Mouse (Mus musculus): Measurements from ENCODE around the gene Ghdc. TPM values are rescaled to one million over a fixed set of nuclear protein-coding genes. Genes with fewer than 3 reads are reported as not detected.

Gene Ghdc
- polyA plus RNA-seq, 1 experiment from 2014 or later: 11.6 TPM

DNA sequence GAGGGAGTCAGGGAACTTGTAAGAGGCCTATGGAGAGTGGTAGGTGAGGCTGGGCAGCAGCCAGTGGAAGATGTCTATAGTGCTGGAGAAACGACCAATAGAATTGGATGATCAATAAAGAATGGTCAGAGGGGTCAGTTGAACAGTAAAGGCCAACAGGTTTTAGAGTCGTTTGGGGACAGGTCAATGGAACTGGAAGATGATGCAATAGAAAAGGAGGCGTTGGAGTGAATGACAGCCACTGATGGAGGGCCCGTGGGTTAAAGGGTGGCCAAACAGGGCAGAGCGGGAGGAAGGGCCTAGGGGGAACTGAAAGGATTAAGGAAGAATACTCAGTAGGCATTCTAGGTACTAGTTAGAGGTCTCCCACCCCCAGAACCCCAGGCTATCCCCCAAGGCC, 23.6 kb downstream of the Ghdc start:
- 59% methylated on average over 4 of the region's 5 CpGs for WGBS (ENCODE audit: missing documents)
- H3K27ac ChIP-seq: no peak overlapping the region
- no peaks in the 10 kb centered on the region for H3K36me3 ChIP-seq (ENCODE audit: inconsistent target)

DNA sequence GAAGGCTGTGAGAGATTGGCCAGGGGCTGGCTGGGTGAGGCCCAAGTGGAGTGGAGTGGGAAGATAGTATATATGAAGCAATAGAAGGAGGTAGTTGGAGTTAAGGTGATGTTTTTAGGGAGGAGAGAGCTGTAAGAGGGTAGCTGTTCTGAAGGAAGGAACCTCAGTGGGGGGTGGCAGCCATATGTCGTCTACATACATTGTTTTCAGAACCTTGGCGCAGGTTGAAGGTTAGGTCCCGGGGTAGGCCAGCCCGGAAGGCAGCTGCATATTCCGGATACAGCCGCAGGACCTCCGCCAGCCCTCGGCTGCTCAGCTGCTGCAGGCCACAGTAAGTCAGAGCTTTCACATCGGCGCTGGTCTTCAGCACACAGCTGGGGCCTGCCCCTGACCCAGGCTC, 24.2 kb downstream of the Ghdc start:
- no peak overlapping the region for H3K27ac ChIP-seq
- no peak overlapping the region for H3K4me3 ChIP-seq (ENCODE audit: inconsistent target)
- no peaks in the 10 kb centered on the region for H3K36me3 ChIP-seq (ENCODE audit: inconsistent target)
- WGBS (ENCODE audit: missing documents): 93% methylated on average over 6 of the region's 10 CpGs
- no peaks in the 10 kb centered on the region for H3K79me2 ChIP-seq (ENCODE audit: inconsistent target)

More for the DNA sequence above, 23.6 kb downstream of the Ghdc start:
- no peak overlapping the region for H3K4me3 ChIP-seq (ENCODE audit: inconsistent target)
- H3K79me2 ChIP-seq (ENCODE audit: inconsistent target): no peaks in the 10 kb centered on the region

DNA sequence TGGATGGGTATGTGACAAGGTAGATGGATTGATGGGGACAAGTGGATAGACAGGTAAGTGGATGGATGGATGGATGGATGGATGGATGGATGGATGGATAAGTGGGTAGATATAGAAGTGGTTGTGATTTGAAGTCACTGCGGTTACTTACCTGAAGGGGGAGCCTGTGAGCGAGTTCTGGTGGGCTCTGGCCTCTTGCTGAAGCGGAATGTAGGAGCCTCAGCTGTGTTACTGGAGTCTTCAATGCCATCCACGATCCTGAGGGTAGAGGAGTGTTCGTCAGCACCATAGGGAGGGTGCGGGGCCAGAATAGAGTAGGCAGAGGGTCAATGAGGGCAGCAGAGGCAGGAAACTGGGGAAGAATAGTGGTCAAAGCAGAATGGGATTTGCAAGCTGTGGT, 25.7 kb downstream of the Ghdc start:
- H3K79me2 ChIP-seq (ENCODE audit: inconsistent target): no peaks in the 10 kb centered on the region
- no peak overlapping the region for H3K27ac ChIP-seq
- H3K4me3 ChIP-seq (ENCODE audit: inconsistent target): no peak overlapping the region
- WGBS (ENCODE audit: missing documents): 27% methylated on average over 6 of the region's 6 CpGs
- H3K36me3 ChIP-seq (ENCODE audit: inconsistent target): no peaks in the 10 kb centered on the region

DNA sequence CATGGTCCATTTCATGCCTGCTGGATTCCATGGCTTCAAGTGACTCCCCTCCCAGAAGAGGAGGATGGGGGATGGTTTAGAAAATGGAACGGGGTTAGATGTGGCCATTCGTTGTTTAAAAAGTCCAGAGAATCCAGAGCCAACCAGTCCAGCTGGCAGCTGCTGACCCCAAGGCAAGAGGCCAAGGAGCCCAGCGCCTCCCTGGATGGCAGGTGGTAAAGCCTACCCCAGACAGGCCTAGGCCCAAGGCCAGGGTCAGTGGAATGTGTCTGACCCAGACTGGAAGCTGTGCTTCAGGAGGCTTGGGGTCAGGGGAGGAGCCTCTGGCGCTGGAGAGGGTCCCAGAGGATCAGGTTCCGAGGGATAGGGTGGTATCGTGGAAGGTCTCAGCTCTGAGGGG, 29.4 kb downstream of the Ghdc start:
- no peaks in the 10 kb centered on the region for H3K36me3 ChIP-seq (ENCODE audit: inconsistent target)
- H3K79me2 ChIP-seq (ENCODE audit: inconsistent target): peaks cover 17% of the 10 kb centered on the region
- no peak overlapping the region for H3K4me3 ChIP-seq (ENCODE audit: inconsistent target)
- no peak overlapping the region for H3K27ac ChIP-seq
- WGBS (ENCODE audit: missing documents): 98% methylated on average over 6 of the region's 6 CpGs

DNA sequence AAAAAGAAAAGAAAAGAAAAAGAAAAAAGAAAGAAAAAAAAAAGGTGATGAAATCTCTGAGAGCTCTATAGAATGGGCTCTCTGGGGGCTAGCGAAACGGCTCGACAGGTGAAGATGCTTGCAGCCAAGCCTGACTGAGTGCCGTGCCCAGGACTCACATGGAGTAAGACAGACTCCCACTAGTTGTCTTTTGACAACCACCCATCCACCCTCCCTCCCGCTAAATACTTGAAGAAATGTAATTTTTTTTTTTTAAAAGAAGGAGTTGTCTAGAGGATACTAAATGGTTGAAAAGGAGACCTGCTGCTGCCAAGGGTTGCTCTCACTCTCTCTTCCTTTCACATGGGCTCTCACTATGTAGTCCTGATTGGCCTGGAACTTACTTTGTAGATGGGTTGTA, 32.0 kb downstream of the Ghdc start:
- 32% methylated on average over 5 of the region's 5 CpGs for WGBS (ENCODE audit: missing documents)
- peak overlapping the region; percentile 34 for H3K4me3 ChIP-seq (ENCODE audit: inconsistent target)
- H3K27ac ChIP-seq: 0 out of 2 replicates have a peak overlapping the region, but pooled peaks have one; percentile 35

DNA sequence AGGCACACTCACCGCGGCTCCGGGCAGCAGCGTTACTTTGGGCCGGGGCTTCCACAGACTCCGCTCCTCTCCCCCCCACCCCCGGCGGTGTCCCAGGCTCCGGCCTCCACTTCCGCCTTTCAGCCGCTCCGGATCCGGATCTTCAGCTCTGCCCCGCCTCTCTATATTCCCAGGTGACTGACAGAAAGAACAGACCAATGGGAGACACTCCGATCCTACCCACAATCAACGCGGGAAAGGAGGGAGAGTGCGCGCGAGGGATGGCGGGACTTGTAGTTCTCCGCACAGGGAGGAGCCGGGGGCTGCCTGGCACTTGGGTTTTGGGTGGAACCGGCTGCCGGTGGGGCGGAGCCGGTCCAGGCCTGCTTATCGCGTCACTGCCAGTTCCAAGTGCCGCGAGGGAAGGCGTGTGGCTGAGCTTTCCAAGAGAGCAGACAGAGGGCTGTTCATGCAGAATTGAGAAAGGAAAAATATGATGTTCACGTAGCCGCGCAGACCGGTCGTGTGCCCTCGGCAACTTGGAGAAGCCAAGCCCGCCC, 32.6 kb downstream of the Ghdc start, which contains the start of gene Rab5c:
Rab5c (minus strand) TSS at position 150 of the 539 bp plus-strand sequence.
- peaks cover 49% of the 10 kb centered on the region for H3K79me2 ChIP-seq (ENCODE audit: inconsistent target)
- H3K27ac ChIP-seq: peak within 1 kb of the TSS; percentile 99
- H3K4me3 ChIP-seq (ENCODE audit: inconsistent target): peak within 1 kb of the TSS; percentile 100
- H3K36me3 ChIP-seq (ENCODE audit: inconsistent target): no peaks in the 10 kb centered on the region
- WGBS (ENCODE audit: missing documents): 2% methylated on average over 37 of the region's 39 CpGs

More for the DNA sequence above, 32.0 kb downstream of the Ghdc start:
- Histone ChIP-seq H3K79me2 (ENCODE audit: inconsistent target) (peaks cover 43% of the 10 kb centered on the region), H3K36me3 (ENCODE audit: inconsistent target) (no peaks in the 10 kb centered on the region)

DNA sequence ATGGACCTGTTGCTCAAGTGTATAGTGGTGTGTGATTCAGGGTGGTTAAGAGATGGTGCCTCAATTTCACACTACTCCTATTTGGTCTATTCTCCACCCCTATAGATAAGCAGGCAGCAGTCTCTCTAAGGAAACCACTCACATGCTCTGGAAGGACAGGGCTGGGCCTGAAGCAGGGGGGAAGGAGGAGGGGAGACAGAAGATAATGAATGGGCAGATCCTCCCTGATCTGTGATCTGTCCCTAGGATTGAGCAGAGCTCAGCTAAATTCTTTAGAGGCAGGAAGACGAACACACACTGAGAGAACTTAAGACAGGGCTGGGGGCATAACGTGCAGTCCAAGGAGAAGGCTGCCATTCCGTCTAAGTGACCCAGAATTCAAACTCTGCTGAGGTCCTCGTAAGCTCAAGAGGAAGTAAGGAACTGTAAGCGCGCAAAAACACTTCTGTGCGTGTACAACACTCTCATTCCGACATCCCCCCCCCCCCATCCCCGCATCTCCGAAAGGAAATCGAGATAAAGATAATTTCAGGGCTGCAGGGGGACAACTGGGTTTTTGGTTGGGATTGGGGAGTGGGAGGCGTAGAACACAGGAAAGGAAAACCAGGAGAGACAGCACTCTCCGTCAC, 33.5 kb downstream of the Ghdc start:
- Histone ChIP-seq H3K27ac (peak overlapping the region; percentile 99), H3K79me2 (ENCODE audit: inconsistent target) (peaks cover 58% of the 10 kb centered on the region), H3K36me3 (ENCODE audit: inconsistent target) (no peaks in the 10 kb centered on the region; the same call in 1 of the 2 replicates), H3K4me3 (ENCODE audit: inconsistent target) (peak overlapping the region; percentile 100)
- under 1% methylated on average over 13 of the region's 13 CpGs for WGBS (ENCODE audit: missing documents)

DNA sequence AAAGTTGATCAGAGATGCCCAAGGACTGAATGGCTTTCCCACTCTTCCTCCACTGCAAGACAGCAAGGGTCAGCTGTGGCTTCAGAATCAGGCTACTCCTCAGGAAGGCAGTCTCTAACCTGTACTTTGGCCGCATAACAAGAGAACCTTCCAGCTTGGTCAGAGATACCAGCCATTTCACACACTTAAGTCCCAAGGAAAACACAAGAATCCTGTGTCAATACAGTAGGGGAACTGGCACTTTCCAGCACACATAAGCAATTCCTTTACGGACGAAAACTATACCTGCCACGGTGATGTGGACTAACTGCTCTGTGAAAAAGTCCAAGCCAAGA, 34.0 kb downstream of the Ghdc start:
- peak overlapping the region; percentile 99 for H3K27ac ChIP-seq
- 41% methylated on average over 4 of the region's 4 CpGs for WGBS (ENCODE audit: missing documents)
- peak overlapping the region; percentile 100 for H3K4me3 ChIP-seq (ENCODE audit: inconsistent target)

DNA sequence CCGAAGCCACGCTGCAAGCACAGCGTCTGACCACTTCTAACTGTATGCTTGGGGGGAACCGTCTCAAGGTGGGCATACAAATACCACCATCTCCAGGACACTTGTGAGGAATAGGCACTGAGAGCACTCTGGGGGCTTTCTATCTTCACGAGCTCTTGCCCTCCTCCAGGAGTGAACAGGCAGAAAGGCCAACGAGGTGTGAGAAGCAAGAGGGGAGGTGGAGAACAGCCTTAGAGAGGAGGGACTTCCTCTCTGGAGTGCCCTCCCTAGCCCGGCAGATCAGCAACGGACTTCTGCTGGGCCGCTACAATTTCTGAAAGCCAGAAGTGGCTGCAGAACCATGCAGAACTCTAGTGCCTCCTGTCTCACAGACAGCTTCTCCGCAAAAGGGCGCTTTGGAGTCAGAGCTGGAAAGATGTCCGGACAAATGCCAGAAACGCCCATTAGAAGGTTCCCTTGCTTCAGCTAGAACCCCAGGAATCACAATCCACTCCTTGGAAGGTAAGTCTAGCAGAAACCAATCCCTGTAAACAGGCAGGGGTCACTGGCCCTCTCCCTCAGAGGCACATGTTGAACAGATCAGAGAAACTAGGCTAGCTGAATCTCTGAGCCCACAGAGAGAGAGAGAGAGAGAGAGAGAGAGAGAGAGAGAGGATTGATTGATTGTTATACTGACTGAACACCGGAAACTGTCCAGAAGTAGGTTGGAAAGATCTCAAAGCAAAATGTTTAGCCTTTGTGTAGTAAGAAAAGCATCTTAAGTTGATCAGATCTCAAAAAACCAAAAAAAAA, 34.6 kb downstream of the Ghdc start:
- Histone ChIP-seq H3K79me2 (ENCODE audit: inconsistent target) (peaks cover 69% of the 10 kb centered on the region), H3K27ac (peak overlapping the region; percentile 99), H3K4me3 (ENCODE audit: inconsistent target) (peak overlapping the region; percentile 100), H3K36me3 (ENCODE audit: inconsistent target) (no peaks in the 10 kb centered on the region; the same call in 1 of the 2 replicates)
- 13% methylated on average over 14 of the region's 14 CpGs for WGBS (ENCODE audit: missing documents)

More for the DNA sequence above, 34.0 kb downstream of the Ghdc start:
- Histone ChIP-seq H3K36me3 (ENCODE audit: inconsistent target) (no peaks in the 10 kb centered on the region; the same call in 1 of the 2 replicates), H3K79me2 (ENCODE audit: inconsistent target) (peaks cover 63% of the 10 kb centered on the region)

DNA sequence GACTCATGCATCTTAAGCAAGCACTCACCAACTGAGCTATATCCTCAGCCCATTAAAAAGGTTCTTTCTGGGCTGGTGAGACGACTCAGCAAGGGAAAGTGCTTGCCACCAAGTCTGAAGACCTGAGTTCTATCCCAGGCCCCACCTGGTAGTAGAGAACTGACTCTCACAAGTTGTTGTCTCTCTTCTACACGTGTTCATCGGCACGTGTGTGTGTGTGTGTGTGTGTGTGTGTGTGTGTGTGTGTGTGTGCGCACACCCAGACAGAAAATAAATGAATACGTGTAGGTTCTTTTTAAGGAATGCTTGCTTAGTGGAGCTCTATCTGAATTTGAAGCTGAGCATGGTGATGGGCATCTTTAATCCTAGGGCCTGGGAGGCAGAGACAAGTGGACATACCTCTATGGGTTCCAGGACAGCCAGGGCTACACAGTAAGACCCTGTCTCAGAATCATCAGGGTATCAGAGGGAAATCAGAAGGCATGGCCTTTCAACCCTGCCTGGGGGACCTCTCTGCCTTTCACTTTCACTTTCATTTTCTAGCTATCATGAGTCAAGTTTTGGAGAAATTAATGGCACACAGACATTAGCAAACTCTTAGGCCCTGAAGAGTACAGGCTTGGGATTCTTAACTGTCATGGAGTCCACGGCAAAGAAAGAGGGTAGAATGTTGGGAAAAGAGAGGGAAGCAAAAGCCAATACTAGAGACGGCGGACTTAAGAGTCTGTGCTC, 35.5 kb downstream of the Ghdc start:
- Histone ChIP-seq H3K27ac (peak overlapping the region; percentile 99), H3K79me2 (ENCODE audit: inconsistent target) (peaks cover 77% of the 10 kb centered on the region), H3K4me3 (ENCODE audit: inconsistent target) (peak overlapping the region; percentile 100), H3K36me3 (ENCODE audit: inconsistent target) (no peaks in the 10 kb centered on the region; the same call in 1 of the 2 replicates)
- 57% methylated on average over 8 of the region's 9 CpGs for WGBS (ENCODE audit: missing documents)

DNA sequence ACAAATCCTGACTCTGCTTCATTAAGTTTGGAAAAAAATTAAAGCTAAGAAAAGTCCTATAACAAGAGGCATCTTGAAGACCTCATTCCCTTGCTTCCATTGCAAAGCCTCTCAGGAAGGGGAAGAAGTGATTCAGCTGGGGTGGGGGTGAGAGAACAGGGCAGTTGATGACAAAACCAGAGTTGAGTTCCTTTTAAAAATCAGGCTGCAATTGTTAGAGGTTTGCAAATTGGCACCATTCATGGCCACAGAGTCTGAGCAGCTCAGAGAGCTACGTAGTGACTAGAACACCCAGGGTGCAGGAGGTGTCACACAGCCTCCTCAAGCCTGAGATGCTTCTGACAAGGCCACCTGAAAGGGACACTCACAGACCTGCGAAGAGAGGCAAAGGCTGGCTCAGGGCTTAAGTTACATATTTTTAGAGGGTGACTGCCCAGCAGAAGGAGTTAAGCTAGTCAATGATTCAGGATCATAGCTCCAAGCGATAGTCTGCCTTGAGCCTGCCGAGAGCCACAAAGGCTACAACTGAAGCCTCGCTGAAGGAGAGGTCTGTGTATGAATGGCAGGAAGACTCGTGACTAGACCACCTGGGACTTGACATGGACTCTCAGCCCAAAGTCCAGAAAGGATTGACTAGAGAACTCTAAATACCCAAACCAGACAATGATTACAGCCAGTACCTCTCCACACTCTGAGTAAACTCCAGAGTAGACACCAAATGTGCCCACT, 40.1 kb downstream of the Ghdc start:
- Histone ChIP-seq H3K27ac (peak overlapping the region; percentile 56), H3K4me3 (ENCODE audit: inconsistent target) (no peak overlapping the region), H3K79me2 (ENCODE audit: inconsistent target) (peaks cover 100% of the 10 kb centered on the region), H3K36me3 (ENCODE audit: inconsistent target) (peaks cover 13% of the 10 kb centered on the region; the same call in 1 of the 2 replicates)
- 77% methylated on average over 6 of the region's 6 CpGs for WGBS (ENCODE audit: missing documents)

DNA sequence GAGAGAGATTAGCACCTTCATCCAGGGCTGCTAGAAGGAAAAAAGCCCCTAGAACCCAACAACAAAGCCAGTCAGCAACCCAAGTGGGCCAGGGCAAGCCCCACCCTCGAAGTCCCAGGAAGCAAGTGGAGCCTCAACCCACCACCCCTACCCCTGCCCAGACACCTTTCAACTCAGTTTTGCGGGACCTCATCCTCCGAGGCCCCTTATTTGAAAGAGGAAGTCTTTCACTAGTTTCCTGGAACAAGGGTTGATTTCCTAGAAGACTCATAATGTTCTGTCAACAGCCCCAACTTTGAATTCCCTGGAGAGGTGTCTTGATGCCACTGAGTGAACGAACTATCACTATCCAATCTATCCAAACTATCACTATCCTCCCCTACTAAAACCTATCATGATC, 40.8 kb downstream of the Ghdc start:
- Histone ChIP-seq H3K79me2 (ENCODE audit: inconsistent target) (peaks cover 100% of the 10 kb centered on the region), H3K36me3 (ENCODE audit: inconsistent target) (peaks cover 13% of the 10 kb centered on the region; the same call in 1 of the 2 replicates), H3K27ac (no peak overlapping the region), H3K4me3 (ENCODE audit: inconsistent target) (no peak overlapping the region)
- WGBS (ENCODE audit: missing documents): 19% methylated on average over 4 of the region's 4 CpGs

DNA sequence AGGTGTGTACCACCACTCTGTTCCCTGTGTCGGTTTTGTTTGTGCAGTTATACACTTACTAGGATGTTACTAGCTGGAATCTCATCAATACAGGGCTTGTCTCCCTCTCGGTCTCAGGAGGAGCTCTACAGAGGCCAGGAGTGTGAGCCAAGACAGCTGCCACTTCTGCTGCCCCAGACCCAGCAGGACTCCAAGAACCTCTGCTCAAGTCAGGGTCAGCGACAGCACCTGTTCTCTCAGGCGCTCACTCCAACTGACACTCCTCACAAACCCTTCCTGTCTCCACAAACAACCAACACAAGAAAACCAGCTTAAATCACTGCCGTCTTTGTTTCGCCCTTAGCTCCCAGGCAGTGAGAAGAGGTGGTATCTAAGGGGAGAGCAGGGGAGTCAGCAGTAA, 42.2 kb downstream of the Ghdc start:
- 95% methylated on average over 6 of the region's 6 CpGs for WGBS (ENCODE audit: missing documents)
- Histone ChIP-seq H3K79me2 (ENCODE audit: inconsistent target) (peaks cover 100% of the 10 kb centered on the region), H3K36me3 (ENCODE audit: inconsistent target) (peaks cover 13% of the 10 kb centered on the region; the same call in 1 of the 2 replicates), H3K27ac (no peak overlapping the region), H3K4me3 (ENCODE audit: inconsistent target) (no peak overlapping the region)

DNA sequence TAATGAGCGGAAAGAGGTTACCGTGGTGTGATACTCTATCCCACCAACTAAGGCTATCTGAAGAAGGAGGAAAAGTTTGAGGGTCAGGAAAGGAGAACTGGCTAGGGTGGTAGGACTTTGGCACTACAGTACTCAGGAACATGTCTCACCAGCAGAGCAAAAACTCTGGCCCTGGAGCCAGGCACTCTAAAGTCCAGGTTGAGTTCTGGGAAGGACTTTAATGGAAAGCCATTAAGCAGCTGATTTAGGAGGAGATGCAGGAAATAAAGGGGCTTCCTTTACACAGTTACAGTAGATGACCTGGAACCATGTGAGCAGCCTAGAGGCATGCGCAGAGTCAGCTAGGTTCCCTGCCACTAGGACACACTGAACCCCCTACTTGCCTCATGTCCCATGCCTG, 43.6 kb downstream of the Ghdc start:
- WGBS (ENCODE audit: missing documents): 100% methylated on average over 3 of the region's 3 CpGs
- peaks cover 100% of the 10 kb centered on the region for H3K79me2 ChIP-seq (ENCODE audit: inconsistent target)
- H3K4me3 ChIP-seq (ENCODE audit: inconsistent target): no peak overlapping the region
- peaks cover 13% of the 10 kb centered on the region; the same call in 1 of the 2 replicates for H3K36me3 ChIP-seq (ENCODE audit: inconsistent target)
- H3K27ac ChIP-seq: no peak overlapping the region
